Mouse (Mus musculus) hindbrain, postnatal 0 days (tissue): Measurements from ENCODE around the gene 1700067K01Rik. TPM values are rescaled to one million over a fixed set of nuclear protein-coding genes. Genes with fewer than 3 reads are reported as not detected.

Experiments
- ATAC-seq: fragments of 200-750 bp; cut with Nextera tagmentation; 2 replicates; pipeline ENCODE4 v1.8.0; 2017; ENCODE audit warnings: mild to moderate bottlenecking, moderate TSS enrichment, moderate library complexity
- DNase-seq: peaks from one replicate; pipeline ENCODE4 v3.0.0-alpha.2; 2015; ENCODE audit warnings: low spot score
- H3K27ac ChIP-seq: fragments of 300-500 bp; sonication (generic); 2 replicates; pipeline ENCODE4 v1.5.1; 2014; ENCODE audit warnings: mild to moderate bottlenecking
- H3K27me3 ChIP-seq: fragments of 300-500 bp; sonication (generic); 2 replicates; pipeline ENCODE4 v1.6.1; 2014; ENCODE audit warnings: low read length, mixed read lengths; ENCODE audit not compliant: insufficient read depth
- H3K36me3 ChIP-seq: fragments of 300-500 bp; sonication (generic); 2 replicates; pipeline ENCODE4 v1.6.1; 2014; ENCODE audit warnings: low read length, mixed read lengths; ENCODE audit not compliant: insufficient read depth
- H3K4me1 ChIP-seq: fragments of 300-500 bp; sonication (generic); 2 replicates; pipeline ENCODE4 v1.6.1; 2014; ENCODE audit warnings: antibody characterized with exemption, low read length, mixed read lengths; ENCODE audit not compliant: insufficient read depth
- H3K4me2 ChIP-seq: fragments of 300-500 bp; sonication (generic); 2 replicates; pipeline ENCODE4 v1.6.1; 2014; ENCODE audit warnings: low read depth, mild to moderate bottlenecking, low read length, moderate library complexity, mixed read lengths
- H3K4me3 ChIP-seq: fragments of 300-500 bp; sonication (generic); 2 replicates; pipeline ENCODE4 v1.5.1; 2014; ENCODE audit warnings: low read length
- H3K9ac ChIP-seq: fragments of 300-500 bp; sonication (generic); replicated peaks from 2 replicates; pipeline ENCODE4 v1.6.1; 2014; ENCODE audit warnings: mild to moderate bottlenecking, low read length, moderate library complexity, mixed read lengths
- H3K9me3 ChIP-seq: fragments of 300-500 bp; sonication (generic); 2 replicates; pipeline ENCODE4 v1.6.1; 2016; ENCODE audit warnings: low read length, mixed read lengths
- CTCF ChIP-seq: IDR thresholded peaks from 2 replicates; pipeline ENCODE4 v1.5.1; 2016; ENCODE audit warnings: antibody characterized with exemption, control low read depth, low read depth
- whole genome bisulfite sequencing: fragments of 180-500 bp; shearing (Covaris S2); extraction: QIAGEN DNeasy Blood & Tissue Kit; methylation state at CpG from one replicate; pipeline ENCODE4 v1.1.7; 2014; 5-methylcytosine and 5-hydroxymethylcytosine counted together
- polyA plus RNA-seq: library from polyadenylated mRNA; unstranded; fragments of >200 nt; fragmentation: Nextera tagmentation; extraction: Ambion mirVana; gene quantifications from 2 replicates; pipeline ENCODE4 v1.2.1, GENCODE M21; 2015
- total RNA-seq: library from RNA; depleted of rRNA; stranded (reverse); fragments of >200 nt; gene quantifications from 2 replicates; pipeline ENCODE4 v1.2.3, GENCODE M21; 2014

Gene 1700067K01Rik
- total and polyA plus RNA-seq, 2 experiments from 2014 or later: 0.51 TPM; not detected in 1

DNA sequence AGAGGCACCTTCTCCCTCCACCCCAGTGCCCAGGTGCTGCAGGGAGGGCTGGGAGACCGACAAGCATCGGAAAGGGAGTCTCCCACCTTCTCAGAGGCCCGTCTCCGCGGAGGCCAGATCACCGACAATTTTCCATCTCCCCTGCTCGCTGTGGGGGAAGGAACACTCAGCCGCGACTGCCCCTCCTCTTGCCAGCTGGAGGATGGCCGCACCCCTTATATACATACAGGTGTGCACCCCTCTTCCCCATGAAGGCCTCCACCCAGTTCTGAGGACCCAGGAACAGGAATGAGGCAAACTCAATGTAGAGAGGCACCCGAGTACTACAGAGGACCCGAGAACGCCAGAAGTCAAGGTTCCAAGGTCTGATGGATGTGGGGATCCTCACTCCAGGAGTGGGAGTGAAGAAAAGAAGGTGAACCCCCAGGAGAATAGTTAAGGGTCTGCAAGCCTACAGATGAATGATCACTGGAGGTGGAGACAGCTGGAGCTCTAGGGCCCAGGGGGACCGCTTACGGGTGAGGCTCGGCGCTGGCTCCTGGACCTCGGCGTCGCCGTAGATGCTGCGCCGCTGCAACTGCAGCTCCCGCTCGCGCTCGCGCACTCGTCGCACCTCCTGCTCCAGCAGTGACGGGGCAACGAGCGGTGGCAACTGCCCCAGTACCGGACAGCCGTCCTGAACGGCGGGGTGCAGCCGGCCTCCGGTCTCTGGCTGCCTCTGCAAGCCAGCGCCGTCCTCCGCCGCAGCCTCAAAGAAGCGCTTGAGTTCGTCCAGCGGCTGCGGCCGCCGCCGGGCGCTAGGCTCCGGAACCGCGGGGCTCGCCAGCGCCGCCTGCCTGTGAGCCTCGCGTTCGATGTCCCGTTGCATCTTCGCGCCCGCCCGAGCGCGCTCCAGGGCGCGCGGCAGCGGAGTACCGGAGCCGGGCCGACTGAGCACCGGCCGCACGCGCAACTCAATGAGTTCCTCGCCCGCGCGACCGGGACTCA lies 9.6 kb downstream of the 1700067K01Rik start:
- peak overlapping the region; percentile 55 for H3K4me3 ChIP-seq
- peaks cover 24% of the 10 kb centered on the region for H3K27me3 ChIP-seq
- no peaks in the 10 kb centered on the region for H3K36me3 ChIP-seq
- H3K9me3 ChIP-seq: no peaks in the 10 kb centered on the region
- peak; percentile 69; the same call in 1 of the 2 replicates for ATAC-seq
- WGBS: 3% methylated on average over 59 of the region's 83 CpGs
- peak overlapping the region; percentile 52 for H3K9ac ChIP-seq
- H3K4me2 ChIP-seq: peak overlapping the region; percentile 94
- peak; percentile 87 for DNase-seq
- H3K27ac ChIP-seq: no peak overlapping the region
- TF ChIP-seq CTCF: peak; percentile 33; the same call in 1 of the 2 replicates
- peaks cover 17% of the 10 kb centered on the region for H3K4me1 ChIP-seq

DNA sequence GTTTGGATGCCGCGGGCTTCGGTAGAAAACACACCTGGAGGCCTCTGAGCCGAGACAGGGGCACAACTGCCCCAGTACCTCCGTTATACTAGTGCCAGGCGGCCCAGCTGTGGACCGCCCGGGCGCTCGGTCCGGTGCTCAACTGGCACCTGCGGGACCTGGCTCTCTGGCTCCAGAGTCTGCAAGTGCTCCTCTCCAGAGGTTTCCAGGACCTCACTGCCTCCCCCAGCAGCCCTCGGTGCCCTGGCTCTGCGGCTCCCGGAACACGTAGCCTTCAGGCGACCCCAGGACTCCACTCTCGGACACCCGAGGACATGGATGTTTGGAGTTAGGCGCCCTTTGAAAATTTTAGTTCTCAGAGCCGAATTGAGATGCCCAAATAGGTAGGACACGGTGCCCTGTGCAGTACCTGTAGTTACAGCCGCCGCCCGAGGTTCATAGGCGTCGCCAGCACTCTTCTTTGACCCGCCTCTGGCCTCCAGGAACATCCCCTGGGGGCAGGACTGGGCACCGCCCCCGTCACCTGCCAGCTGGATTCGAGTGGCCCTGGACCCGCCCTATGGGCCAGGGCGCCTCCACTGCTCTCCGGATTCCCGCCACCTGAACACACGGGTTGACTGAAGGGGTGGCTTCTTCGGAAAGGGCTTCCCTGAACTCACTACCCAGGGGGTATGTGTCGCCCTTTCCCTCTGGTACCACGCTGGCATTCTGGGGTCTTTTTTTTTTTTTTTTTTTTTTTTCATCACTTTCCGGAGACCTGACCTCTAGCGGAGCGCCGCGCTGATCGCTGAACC lies 10.6 kb downstream of the 1700067K01Rik start, which contains the start of gene 2210011C24Rik:
TSS of gene 2210011C24Rik (minus strand) at position 467 of the 794 bp plus-strand sequence.
- WGBS: under 1% methylated on average over 45 of the region's 45 CpGs
- H3K4me1 ChIP-seq: peaks cover 17% of the 10 kb centered on the region
- peak within 1 kb of the TSS; percentile 52 for H3K9ac ChIP-seq
- H3K27me3 ChIP-seq: peaks cover 24% of the 10 kb centered on the region
- no peaks in the 10 kb centered on the region for H3K9me3 ChIP-seq
- H3K4me3 ChIP-seq: peak within 1 kb of the TSS; percentile 55
- H3K36me3 ChIP-seq: no peaks in the 10 kb centered on the region
- DNase-seq (no peak), ATAC-seq (peak; percentile 22; the same call in 1 of the 2 replicates)
- peak within 1 kb of the TSS; percentile 94 for H3K4me2 ChIP-seq
- H3K27ac ChIP-seq: no peak within 1 kb of the TSS
- no peak for TF ChIP-seq CTCF

DNA sequence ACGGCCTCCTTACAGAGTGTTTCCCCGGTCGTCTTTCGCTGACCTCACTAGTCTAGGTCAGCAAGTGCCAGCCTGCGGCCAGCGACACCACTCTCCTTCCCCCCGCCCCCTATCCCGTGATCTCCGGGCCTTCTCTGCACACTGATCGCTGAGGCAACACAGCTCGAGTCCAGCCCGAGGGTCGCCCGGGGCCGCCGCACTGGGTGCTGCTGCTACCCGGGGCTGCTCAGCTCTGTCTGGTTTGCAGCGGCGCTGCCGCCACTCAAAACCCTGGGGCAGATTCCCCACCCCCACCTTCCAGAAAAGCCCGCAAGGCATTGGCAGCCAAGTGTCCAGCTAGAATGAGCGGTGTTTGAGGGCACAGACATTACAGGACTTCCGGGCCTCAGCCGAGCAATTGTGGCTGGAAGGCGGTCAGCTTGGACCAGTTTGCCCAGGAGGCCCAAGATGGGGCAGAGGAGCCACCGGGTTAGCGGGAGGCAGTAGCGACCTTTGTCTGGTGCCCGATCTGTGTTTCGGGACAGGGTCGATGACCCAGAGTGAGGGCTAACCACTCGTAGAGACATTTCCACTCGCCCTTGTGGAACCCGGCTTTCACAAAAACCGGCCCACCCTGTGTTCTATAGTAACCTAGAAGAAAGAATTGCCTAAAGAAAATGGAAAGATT lies 11.3 kb downstream of the 1700067K01Rik start:
- Histone ChIP-seq H3K27ac (no peak overlapping the region), H3K4me2 (peak overlapping the region; percentile 94), H3K36me3 (no peaks in the 10 kb centered on the region), H3K4me1 (peaks cover 17% of the 10 kb centered on the region), H3K9ac (0 out of 2 replicates have a peak overlapping the region, but pooled peaks have one; percentile 10), H3K4me3 (peak overlapping the region; percentile 55), H3K9me3 (no peaks in the 10 kb centered on the region), H3K27me3 (peaks cover 24% of the 10 kb centered on the region)
- no peak for TF ChIP-seq CTCF
- ATAC-seq: peak; percentile 54; the same call in 1 of the 2 replicates
- 10% methylated on average over 35 of the region's 35 CpGs for WGBS
- DNase-seq: no peak

DNA sequence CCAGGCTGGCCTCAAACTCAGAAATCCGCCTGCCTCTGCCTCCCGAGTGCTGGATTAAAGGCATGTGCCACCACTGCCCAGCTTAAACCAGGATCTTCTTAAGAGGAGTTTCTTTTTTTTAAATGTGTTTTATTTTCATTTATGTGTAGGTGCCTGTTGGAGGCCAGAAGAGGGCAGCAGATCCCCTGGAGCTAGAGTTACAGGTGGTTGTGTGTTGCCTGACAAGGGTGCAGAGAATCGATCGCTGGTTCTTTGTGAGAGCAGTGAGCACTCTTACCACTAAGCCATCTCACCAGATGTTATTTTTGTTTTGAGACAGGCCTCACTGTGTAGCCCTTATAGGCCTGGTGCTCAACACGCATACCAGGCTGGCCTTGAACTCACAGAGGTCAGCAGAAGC lies 14.5 kb downstream of the 1700067K01Rik start:
- Histone ChIP-seq H3K36me3 (no peaks in the 10 kb centered on the region), H3K4me1 (peaks cover 14% of the 10 kb centered on the region), H3K4me2 (no peak overlapping the region), H3K27ac (no peak overlapping the region), H3K9ac (no peak overlapping the region), H3K27me3 (peaks cover 17% of the 10 kb centered on the region), H3K4me3 (no peak overlapping the region), H3K9me3 (no peaks in the 10 kb centered on the region)
- no peak for TF ChIP-seq CTCF
- 96% methylated on average over 5 of the region's 5 CpGs for WGBS
- ATAC-seq (no peak), DNase-seq (no peak)

DNA sequence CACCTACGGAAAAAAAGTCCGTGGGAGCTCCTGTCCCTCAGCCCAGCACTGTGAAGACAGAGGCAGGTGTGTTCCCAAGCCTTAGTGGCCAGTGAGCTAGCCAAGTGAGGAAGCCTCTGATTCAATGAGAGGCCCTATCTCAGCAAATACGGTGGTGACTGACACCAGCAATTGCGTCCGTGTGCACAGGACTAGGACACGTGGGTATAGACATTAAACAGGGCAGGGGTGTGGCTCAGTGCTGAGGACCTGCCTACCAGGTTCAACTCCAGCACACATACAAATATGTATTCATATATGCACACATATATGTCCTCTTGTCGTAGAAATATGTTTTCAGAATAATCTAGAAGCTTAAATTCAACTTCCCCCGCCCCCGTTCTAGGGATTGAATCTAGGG lies 18.4 kb downstream of the 1700067K01Rik start:
- 85% methylated on average over 9 of the region's 9 CpGs for WGBS
- ATAC-seq (no peak), DNase-seq (no peak)
- Histone ChIP-seq H3K9me3 (no peaks in the 10 kb centered on the region), H3K9ac (no peak overlapping the region), H3K4me1 (no peaks in the 10 kb centered on the region), H3K27me3 (no peaks in the 10 kb centered on the region), H3K36me3 (no peaks in the 10 kb centered on the region), H3K4me3 (no peak overlapping the region), H3K4me2 (no peak overlapping the region), H3K27ac (no peak overlapping the region)
- no peak for TF ChIP-seq CTCF

DNA sequence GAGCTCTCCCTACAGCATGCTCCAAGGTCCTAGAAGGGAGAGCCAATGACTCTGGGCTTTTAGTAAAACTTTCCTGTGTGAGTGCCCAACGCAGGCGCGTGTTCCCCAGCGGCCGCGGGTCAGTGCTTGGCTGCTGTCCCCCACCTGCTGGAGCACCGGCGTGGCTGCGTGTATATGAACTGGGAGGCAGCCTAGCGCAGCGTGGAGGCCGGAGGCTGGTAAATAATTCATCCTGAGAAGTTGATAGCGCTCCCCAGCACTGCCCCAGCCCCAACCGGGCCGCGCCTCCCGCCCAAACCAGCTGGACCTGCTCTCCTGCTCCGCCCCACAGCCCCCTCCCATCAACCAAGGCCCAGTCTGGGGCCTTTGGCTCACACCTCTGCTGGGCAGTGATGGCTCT lies 19.8 kb downstream of the 1700067K01Rik start, which contains the start of gene Palm3:
TSS of gene Palm3 (plus strand) at position 376 of the 400 bp plus-strand sequence.
- Histone ChIP-seq H3K4me1 (peaks cover 4% of the 10 kb centered on the region; the same call in 1 of the 2 replicates), H3K27me3 (no peaks in the 10 kb centered on the region), H3K36me3 (no peaks in the 10 kb centered on the region), H3K9me3 (no peaks in the 10 kb centered on the region), H3K4me3 (no peak within 1 kb of the TSS), H3K27ac (no peak within 1 kb of the TSS), H3K9ac (no peak within 1 kb of the TSS), H3K4me2 (no peak within 1 kb of the TSS)
- WGBS: 8% methylated on average over 17 of the region's 18 CpGs
- DNase-seq: no peak
- ATAC-seq: no peak
- TF ChIP-seq CTCF: no peak
